Mouse (Mus musculus): Measurements from ENCODE around the gene Spout1.

The Spout1 gene

DNA sequence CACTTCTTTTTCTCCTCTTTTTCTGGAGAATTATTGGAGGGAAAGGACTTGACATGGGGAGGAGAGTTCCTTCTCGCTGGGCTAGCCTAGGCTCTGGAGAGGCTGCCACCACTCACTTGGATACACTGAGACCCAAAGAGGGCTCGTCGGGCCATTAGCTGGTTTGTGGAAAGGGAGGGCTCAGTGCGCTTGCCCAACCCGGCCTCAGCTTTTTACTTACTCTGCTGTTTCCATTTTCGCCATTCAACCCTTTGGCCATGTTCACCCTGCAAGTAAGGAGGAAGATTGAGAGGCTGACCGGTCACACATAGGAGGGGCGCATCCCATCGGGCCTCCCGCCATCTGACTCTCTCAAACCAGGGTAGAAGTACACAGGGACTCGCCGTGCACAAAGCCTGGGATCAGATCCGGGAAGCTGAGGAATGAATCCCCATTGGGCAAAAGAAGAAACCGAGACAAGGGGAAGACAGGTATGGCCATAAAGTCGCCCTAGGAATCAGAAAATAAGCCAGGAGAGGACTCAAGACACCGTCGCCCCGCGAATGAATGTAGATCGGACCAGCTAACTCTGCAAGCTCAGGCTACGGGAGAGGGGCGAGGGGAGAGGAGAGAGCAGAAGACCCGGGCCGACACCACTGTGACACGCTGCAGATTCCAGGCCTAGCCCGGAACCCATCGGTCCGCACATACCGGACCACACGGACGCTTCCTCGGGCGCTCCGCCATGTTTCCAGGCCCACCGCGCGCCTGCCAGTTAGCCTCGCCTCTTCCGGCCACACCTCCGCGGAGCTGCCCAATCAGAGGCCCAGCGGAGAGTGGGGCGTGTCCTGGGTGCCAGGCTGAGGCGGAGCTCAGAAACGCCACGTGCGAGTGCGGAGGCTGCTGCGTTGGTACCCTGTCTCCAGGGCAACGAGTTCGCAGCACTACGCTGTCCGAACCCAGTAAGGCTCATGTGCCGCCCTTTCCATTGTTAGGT lies at the start of gene Spout1:
Gene Spout1, minus strand, starts transcription at position 760 of the 976 bp plus-strand sequence.
- in situ Hi-C loops (cut with MseI, MboI): no loop called here

DNA sequence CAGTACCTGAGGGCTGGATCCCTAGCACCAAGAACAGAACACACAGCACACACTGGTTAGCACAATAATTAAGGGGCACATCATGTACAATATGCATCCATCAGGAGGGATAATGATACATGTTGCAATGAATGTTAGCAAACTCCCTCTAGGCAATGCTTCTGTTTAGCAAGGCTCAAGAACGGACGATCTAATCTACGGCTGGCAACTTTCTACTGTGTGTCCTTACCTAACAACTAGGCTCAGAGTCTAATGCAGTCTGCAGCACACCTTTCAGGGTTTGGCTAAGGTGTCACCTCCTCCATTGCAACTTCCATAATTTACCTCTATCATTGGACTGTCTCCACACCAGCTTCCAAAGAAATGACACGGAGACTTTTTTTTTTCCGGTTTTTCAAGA lies 38.0 kb upstream of the Spout1 start:
- in situ Hi-C loops (cut with MseI, MboI): no loop called here

GRCm38 (mm10) chr2:30215493-30215892 lies 37.2 kb upstream of the Spout1 start:
- in situ Hi-C loops (cut with MseI, MboI): no loop called here

DNA sequence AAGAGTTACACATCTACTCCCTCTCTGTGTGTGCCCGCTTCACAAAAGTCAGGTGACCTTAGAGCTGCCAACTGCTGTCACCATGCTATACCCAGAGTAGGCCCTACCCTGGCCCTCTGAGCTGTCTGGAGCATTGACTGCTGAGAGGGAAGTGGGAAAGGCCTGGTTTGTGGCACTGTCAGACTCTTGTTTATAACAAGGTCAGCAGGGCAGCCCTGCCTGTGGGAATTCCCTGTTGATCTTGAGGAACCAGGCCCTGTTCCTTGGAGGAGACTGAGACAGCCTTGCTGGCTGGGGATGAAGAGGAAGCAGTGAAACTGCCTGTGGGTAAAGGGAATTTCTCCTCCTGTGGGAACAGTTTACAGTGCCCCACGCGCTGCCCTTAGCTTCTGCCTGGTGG lies 36.5 kb upstream of the Spout1 start:
- in situ Hi-C loops (cut with MseI, MboI): no loop called here

DNA sequence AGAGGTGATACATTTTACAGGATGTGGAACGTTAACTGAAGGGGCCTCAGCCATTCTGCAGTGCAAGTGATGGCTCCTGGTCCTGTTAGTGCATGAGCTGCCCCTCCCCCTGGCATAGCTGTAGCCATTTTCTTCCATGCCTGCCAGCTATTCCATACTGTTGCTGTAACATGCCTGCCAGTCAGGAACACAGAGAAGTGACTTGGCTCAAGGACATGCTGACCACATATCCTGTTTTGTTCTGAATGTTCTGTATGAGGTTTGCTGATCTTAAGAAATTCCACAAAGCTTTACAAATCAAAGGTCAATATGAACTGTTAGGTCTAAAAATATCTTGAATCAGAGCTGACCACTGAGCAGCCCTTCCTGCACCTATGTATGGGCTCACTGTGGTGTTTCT lies 34.7 kb upstream of the Spout1 start:
- in situ Hi-C loops (cut with MseI, MboI): no loop called here

DNA sequence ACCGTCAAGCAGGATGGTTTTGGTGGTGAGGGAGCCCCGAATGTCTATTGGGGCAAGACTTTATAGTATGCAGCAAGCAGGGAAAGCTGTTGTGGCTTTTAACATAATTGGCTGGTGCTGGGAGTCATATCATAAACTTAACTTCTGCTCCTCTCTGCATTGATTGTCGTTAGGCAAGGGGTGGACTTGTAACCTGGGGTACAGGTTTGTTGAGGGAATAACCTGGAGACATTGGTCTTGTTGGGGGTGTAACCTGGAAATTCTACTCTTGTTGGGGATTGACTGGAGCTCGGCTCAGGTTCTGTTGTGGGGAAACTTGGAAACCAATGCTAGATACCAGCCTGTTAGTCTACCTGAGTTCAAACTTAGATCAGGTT lies 33.9 kb upstream of the Spout1 start:
- in situ Hi-C loops (cut with MseI, MboI): no loop called here

DNA sequence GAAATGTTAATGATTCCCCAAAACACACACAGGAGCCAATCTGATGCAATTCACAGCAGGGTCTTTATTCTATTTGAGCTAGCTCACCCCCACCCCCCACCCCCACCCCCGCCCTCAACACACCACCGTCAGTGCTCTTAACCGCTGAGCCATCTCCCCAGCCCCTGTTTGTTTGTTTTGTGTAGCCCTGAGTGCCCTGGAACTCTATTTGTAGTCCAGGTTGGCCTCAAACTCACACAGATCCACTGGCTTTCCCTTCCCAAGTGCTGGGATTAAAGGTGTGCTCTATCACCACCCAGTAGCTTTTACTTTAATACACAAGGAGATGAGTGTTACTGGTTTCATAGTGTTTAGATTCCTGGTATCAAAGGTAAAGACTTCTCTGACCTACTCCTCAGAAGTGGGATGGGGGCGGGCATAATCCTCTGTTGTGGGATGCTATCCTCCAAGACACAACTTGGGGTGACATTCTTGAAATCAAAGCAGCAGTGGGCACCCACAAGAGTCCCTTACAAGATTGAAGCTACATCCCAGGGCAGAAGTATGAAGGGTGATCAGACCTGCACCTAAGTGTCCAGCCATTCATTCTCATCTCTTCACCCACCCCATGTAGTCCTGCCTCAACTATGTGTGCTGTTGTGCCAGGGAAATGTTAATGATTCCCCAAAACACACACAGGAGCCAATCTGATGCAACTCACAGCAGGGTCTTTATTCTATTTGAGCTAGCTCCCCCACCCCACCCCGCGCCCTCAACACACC lies 33.3 kb upstream of the Spout1 start:
- in situ Hi-C loops (cut with MseI, MboI): no loop called here

DNA sequence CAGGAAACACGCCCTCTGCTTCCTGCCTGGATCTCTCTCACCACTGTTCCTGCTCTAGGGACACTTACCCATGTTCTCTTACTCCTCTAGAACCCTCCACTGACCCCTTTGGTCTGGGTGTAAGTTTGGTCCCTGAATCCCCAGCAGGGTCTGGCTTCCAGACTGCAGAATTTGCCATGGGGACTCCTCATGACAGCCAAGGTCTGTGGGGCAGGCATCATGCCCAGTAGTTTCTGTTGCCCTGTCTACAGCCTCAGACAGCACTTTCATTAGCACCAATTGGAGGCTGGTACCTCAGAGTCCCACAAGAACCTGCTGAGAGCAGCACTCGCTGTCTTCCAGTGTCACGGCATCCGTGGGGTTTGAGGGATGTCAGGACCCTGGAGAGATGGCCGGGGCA lies 29.6 kb upstream of the Spout1 start:
- in situ Hi-C loops (cut with MseI, MboI): no loop called here

DNA sequence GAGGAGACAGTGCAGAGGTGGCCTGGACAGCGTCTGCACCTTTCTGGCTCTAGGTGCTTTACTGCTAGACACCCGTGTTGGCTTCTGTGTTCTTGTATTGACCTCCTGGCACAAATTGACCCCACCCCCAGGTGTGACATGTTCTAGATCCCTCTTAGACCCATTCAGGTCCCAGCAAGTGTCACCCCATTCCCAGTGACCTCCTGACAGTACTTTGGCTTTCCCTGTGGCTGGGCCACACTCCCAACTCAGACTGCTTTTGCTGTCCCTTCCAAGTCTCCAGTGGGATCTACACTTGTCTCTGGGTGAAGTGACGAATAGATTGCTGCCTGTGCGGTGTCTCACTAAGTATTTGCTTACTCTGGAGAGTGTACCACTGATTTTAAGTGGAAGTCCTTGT lies 29.1 kb upstream of the Spout1 start:
- in situ Hi-C loops (cut with MseI, MboI): no loop called here

- in situ Hi-C loops (cut with MseI, MboI): no loop called here
Measured at GRCm38 (mm10) chr2:30205629-30206357, 27.5 kb upstream of the Spout1 start, which contains the start of gene Kyat1. Gene Kyat1 (minus strand): TSS chr2:30205847.

- in situ Hi-C loops (cut with MseI, MboI): no loop called here
Measured at GRCm38 (mm10) chr2:30205255-30205628, 27.0 kb upstream of the Spout1 start.

DNA sequence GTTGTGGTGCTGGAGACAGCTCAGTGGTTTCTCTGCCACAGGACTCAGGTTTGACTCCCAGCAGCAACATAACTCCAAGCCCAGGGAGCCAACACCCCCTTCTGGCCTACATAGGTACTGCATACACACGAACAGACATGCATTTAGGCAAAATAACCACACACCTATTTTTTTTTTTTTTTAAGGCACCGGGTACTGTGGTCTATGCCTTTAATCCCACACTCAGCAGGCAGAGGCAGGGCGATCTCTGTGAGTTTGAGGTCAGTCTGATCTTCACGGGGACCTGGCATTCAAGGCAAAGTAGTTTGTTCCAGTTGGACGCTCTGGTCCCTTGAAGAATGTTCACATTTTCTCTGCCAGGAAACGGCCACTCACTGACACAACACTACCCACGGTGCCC lies 25.2 kb upstream of the Spout1 start:
- in situ Hi-C loops (cut with MseI, MboI): no loop called here

GRCm38 (mm10) chr2:30200388-30200925 lies 22.2 kb upstream of the Spout1 start:
- in situ Hi-C loops (cut with MseI, MboI): no loop called here

DNA sequence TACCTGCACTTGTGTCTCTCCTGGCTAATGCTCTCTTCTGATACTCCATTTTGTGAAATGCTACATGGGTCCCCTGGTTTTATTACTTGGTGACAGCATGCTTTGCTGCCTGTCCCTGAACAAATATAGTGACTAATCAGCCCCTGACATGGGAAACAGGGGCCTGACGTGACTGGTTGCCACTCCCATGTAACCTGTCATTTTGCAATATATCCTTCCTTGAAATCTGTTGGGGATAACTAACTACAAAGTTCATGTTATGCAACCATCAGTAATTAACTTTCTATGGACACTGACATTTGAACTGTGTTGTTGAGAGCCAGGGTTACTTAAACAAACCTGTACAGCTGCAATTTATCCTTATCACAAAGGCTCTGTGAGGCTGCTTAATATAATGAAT lies 21.7 kb upstream of the Spout1 start:
- in situ Hi-C loops (cut with MseI, MboI): no loop called here

- in situ Hi-C loops (cut with MseI, MboI): no loop called here
Measured at GRCm38 (mm10) chr2:30198021-30198420, 19.8 kb upstream of the Spout1 start.

DNA sequence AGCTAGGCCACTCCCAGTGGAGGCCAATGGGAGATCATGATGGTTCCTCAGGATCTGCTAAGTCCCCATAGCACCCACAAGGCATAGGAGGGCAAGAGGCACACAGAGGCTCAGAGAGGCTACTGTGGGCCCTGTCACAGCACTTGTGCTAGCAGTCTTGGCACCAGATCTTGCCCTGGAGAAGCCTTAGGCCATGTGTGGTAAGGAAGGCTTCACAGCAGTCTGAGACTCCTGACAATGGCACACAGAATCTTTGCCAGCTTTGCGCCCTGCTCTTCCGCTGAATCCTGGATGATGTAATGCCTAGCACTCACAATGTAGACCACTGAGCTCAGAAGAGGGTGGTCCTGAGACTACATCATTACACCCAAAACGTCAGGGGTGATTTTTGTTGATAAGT lies 16.4 kb upstream of the Spout1 start:
- in situ Hi-C loops (cut with MseI, MboI): no loop called here

DNA sequence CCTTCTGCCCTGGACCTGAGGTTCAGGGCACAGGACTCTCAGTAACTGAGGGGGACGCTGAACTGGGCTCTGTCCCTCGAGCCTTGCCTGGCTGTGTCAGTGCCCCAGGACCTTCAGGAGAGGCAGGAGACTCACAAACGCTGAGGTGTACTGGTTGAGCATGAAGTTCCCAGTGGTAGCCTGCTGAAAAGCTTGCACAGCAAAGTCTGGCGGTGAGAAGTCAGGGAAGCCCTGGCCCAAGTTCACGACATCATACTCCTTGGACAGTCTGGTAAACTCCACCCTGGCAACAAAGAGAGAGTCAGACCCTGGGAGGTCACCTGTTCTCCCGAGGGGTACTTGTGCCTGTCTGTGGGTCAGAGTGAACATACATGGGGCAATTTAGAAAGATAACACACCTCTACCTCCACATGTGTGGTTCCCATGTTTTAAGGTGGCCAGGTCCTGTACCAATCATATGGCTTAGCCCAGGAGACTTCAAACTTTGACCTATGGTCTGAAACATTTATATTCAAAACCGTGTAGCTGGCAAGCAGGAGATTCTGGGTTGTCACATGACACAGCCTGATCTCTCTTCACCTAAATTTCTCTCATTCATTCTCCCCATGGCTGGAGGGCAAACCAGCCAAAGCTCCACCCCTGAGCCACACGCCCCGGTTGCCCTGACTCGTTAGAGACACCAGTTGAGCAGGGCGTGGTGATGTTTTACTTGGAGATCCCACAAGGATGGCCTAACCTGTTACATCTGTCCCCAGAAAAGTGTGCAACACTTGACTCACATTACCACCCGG lies 13.7 kb upstream of the Spout1 start:
- in situ Hi-C loops (cut with MseI, MboI): no loop called here

DNA sequence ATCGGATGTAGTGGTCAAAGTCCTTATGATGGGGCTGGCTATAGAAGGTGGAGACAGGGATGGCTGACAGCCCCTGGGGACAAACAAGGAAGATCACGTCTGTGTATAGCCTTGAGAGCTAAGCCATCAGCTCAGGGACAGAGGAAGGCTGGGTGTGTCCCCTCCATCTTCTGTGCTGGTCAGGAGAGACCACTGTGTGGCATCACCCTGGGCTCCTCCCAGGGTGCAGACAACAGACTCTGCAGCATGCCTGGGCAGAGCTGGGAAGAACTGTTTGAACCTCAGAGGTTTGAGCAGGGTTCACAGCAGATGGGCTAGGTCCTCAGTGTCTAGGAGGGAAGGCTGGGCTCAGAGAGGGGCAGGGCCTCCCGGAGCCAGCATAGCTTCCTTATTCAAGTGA lies 7.4 kb upstream of the Spout1 start:
- in situ Hi-C loops (cut with MseI, MboI): no loop called here

GRCm38 (mm10) chr2:30185276-30185675 lies 7.0 kb upstream of the Spout1 start:
- in situ Hi-C loops (cut with MseI, MboI): no loop called here

GRCm38 (mm10) chr2:30183721-30184120 lies 5.5 kb upstream of the Spout1 start:
- in situ Hi-C loops (cut with MseI, MboI): no loop called here

DNA sequence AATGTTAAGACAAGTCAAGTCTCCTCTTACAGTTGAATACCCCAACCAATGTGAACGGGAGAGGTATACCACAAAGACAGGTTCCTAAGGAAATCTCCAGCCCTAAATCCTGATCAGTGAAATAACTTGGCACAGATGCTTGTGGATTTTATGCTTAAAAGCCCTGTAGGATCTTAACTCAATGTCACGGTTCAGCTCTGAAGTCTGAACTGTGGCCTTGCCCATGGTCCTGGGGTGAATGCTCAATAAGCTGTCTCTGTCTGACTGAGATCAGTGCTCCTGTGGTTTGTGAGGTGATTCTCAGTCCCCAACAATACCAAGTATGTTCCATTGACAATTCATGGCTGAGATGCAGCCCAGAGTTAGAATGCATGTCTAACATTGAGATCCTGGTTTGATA lies 4.2 kb upstream of the Spout1 start:
- in situ Hi-C loops (cut with MseI, MboI): no loop called here

Measured in mouse trophoblast stem cell (cell line).